Mouse (Mus musculus) cerebellum, postnatal 25 days (tissue): ENCODE measurements around the gene Hoxa9.

Experiments
- DNase-seq, 2 experiments: peaks; one replicate each; pipeline ENCODE4 v3.0.0; 2021; ENCODE audit warnings: mixed read lengths in 2 of 2

The Hoxa9 gene

GRCm38 (mm10) chr6:52242801-52243332 is 12.0 kb upstream of the Hoxa9 start:
- DNase-seq = no peak

GRCm38 (mm10) chr6:52241001-52241621 is 10.2 kb upstream of the Hoxa9 start:
- DNase-seq = no peak

GRCm38 (mm10) chr6:52240389-52241000 is 9.6 kb upstream of the Hoxa9 start, which contains the start of gene Hoxa10:
Hoxa10 (minus strand) TSS chr6:52240854.
- DNase-seq = peak in 1 of 2 experiments; percentile 61

- no peak for DNase-seq
These were observed 8.9 kb upstream of the Hoxa9 start for GRCm38 (mm10) chr6:52239625-52240388.

GRCm38 (mm10) chr6:52238976-52239375 is 8.1 kb upstream of the Hoxa9 start:
- no peak for DNase-seq

- no peak for DNase-seq
These were observed 7.3 kb upstream of the Hoxa9 start for GRCm38 (mm10) chr6:52238155-52238545.

GRCm38 (mm10) chr6:52237346-52238154 is 6.7 kb upstream of the Hoxa9 start:
- DNase-seq = no peak

GRCm38 (mm10) chr6:52236806-52237205 is 5.9 kb upstream of the Hoxa9 start:
- DNase-seq = no peak

GRCm38 (mm10) chr6:52235866-52236265 is 5.0 kb upstream of the Hoxa9 start:
- DNase-seq = no peak

- DNase-seq = no peak
These were observed 4.4 kb upstream of the Hoxa9 start for GRCm38 (mm10) chr6:52235267-52235666.

- DNase-seq = no peak
These were observed 3.7 kb upstream of the Hoxa9 start for GRCm38 (mm10) chr6:52234428-52235140.

GRCm38 (mm10) chr6:52233546-52234427 is 2.9 kb upstream of the Hoxa9 start:
- DNase-seq = no peak

GRCm38 (mm10) chr6:52232984-52233545 is 2.2 kb upstream of the Hoxa9 start:
- DNase-seq = no peak

- no peak for DNase-seq
These were observed 1.7 kb upstream of the Hoxa9 start for GRCm38 (mm10) chr6:52232568-52232965.

- DNase-seq = no peak
These were observed 1.1 kb upstream of the Hoxa9 start for GRCm38 (mm10) chr6:52231885-52232567.

GRCm38 (mm10) chr6:52229558-52230416 is 1.1 kb downstream of the Hoxa9 start:
- DNase-seq = no peak

GRCm38 (mm10) chr6:52228475-52229465 is 2.1 kb downstream of the Hoxa9 start:
- no peak for DNase-seq
